Mouse (Mus musculus) liver, embryonic 11.5 days (tissue): ENCODE measurements at regions not wholly inside any gene's neighbourhood (a gene's known extent, or its start where the extent isn't known, plus 50 kb on each side); places are given as distances from the start of the nearest gene placed in this dataset. TPM values are rescaled to one million over a fixed set of nuclear protein-coding genes. Genes with fewer than 3 reads are reported as not detected.

ENCODE experiments used
- ATAC-seq: fragments of 200-750 bp; cut with Nextera tagmentation; replicated peaks from 2 replicates; pipeline ENCODE4 v1.8.0; 2017; ENCODE audit warnings: moderate number of reproducible peaks, mild to moderate bottlenecking, moderate TSS enrichment, moderate library complexity; ENCODE audit not compliant: low FRiP score
- DNase-seq: peaks from one replicate; pipeline ENCODE4 v3.0.0-alpha.2; 2017; ENCODE audit warnings: low spot score
- H3K27ac ChIP-seq: fragments of 300-500 bp; sonication (generic); 2 replicates; pipeline ENCODE4 v1.5.1; 2014; ENCODE audit warnings: mild to moderate bottlenecking, low read depth, low read length, control low read depth
- H3K27me3 ChIP-seq: fragments of 300-500 bp; sonication (generic); replicated peaks from 2 replicates; pipeline ENCODE4 v1.6.1; 2014; ENCODE audit warnings: low read length, mixed read lengths; ENCODE audit not compliant: control insufficient read depth, insufficient read depth
- H3K36me3 ChIP-seq: fragments of 300-500 bp; sonication (generic); 2 replicates; pipeline ENCODE4 v1.6.1; 2014; ENCODE audit warnings: mild to moderate bottlenecking, low read length, moderate library complexity, mixed read lengths; ENCODE audit not compliant: control insufficient read depth, insufficient read depth
- H3K4me1 ChIP-seq: fragments of 300-500 bp; sonication (generic); replicated peaks from 2 replicates; pipeline ENCODE4 v1.6.1; 2014; ENCODE audit warnings: low read length, mixed read lengths; ENCODE audit not compliant: control insufficient read depth, insufficient read depth
- H3K4me2 ChIP-seq: fragments of 300-500 bp; sonication (generic); 2 replicates; pipeline ENCODE4 v1.6.1; 2014; ENCODE audit warnings: mild to moderate bottlenecking, control low read depth, moderate library complexity
- H3K4me3 ChIP-seq: fragments of 300-500 bp; sonication (generic); 2 replicates; pipeline ENCODE4 v1.5.1; 2014; ENCODE audit warnings: low read depth, low read length, control low read depth
- H3K9ac ChIP-seq: fragments of 300-500 bp; sonication (generic); 2 replicates; pipeline ENCODE4 v1.6.1; 2014; ENCODE audit warnings: low read depth, low read length, control low read depth
- H3K9me3 ChIP-seq: fragments of 300-500 bp; sonication (generic); 2 replicates; pipeline ENCODE4 v1.6.1; 2016; ENCODE audit warnings: low read length, inconsistent platforms, mixed read lengths; ENCODE audit not compliant: control insufficient read depth
- WGBS: fragments of 180-500 bp; shearing (Covaris S2); extraction: QIAGEN DNeasy Blood & Tissue Kit; methylation state at CpG from one replicate; pipeline ENCODE4 v1.1.7; 2014; 5-methylcytosine and 5-hydroxymethylcytosine counted together
- microRNA-seq: library from miRNA; unstranded; fragments of <30 nt; microRNA quantifications from one replicate; pipeline ENCODE4, GENCODE M21; 2017; ENCODE audit warnings: borderline number of aligned reads

GRCm38 (mm10) chr13:6471643-6472042 lies 76.3 kb upstream of the Pitrm1 start:
- WGBS: 11% methylated on average over 7 of the region's 7 CpGs
- peak; percentile 62 for ATAC-seq

GRCm38 (mm10) chr13:6473401-6474190 lies 74.4 kb upstream of the Pitrm1 start:
- ATAC-seq: no peak

More at GRCm38 (mm10) chr13:6471643-6472042, 76.3 kb upstream of the Pitrm1 start:
- Histone ChIP-seq H3K9me3 (no peaks in the 10 kb centered on the region), H3K27ac (no peak overlapping the region), H3K36me3 (no peaks in the 10 kb centered on the region), H3K4me2 (no peak overlapping the region), H3K4me3 (no peak overlapping the region), H3K27me3 (no peaks in the 10 kb centered on the region), H3K4me1 (no peaks in the 10 kb centered on the region), H3K9ac (no peak overlapping the region)
- no peak for DNase-seq

GRCm38 (mm10) chr13:6479667-6480066 lies 68.3 kb upstream of the Pitrm1 start:
- 54% methylated on average over 6 of the region's 6 CpGs for WGBS
- H3K4me2 ChIP-seq: no peak overlapping the region
- H3K4me3 ChIP-seq: no peak overlapping the region
- no peak overlapping the region for H3K9ac ChIP-seq
- H3K27me3 ChIP-seq: no peaks in the 10 kb centered on the region
- no peak overlapping the region for H3K27ac ChIP-seq
- no peaks in the 10 kb centered on the region for H3K9me3 ChIP-seq
- no peak for DNase-seq
- no peak for ATAC-seq
- H3K4me1 ChIP-seq: no peaks in the 10 kb centered on the region
- no peaks in the 10 kb centered on the region for H3K36me3 ChIP-seq

More at GRCm38 (mm10) chr13:6473401-6474190, 74.4 kb upstream of the Pitrm1 start:
- WGBS: 79% methylated on average over 12 of the region's 12 CpGs
- no peaks in the 10 kb centered on the region for H3K9me3 ChIP-seq
- H3K27me3 ChIP-seq: no peaks in the 10 kb centered on the region
- H3K27ac ChIP-seq: no peak overlapping the region
- no peak for DNase-seq
- H3K4me3 ChIP-seq: no peak overlapping the region
- no peak overlapping the region for H3K9ac ChIP-seq
- no peak overlapping the region for H3K4me2 ChIP-seq
- no peaks in the 10 kb centered on the region for H3K4me1 ChIP-seq
- H3K36me3 ChIP-seq: no peaks in the 10 kb centered on the region

GRCm38 (mm10) chr13:6484418-6484817 lies 63.5 kb upstream of the Pitrm1 start:
- DNase-seq (no peak), ATAC-seq (no peak)
- H3K4me1 ChIP-seq: no peaks in the 10 kb centered on the region
- H3K9ac ChIP-seq: no peak overlapping the region
- no peaks in the 10 kb centered on the region for H3K27me3 ChIP-seq
- H3K4me3 ChIP-seq: no peak overlapping the region
- no peak overlapping the region for H3K4me2 ChIP-seq
- H3K27ac ChIP-seq: no peak overlapping the region
- H3K36me3 ChIP-seq: no peaks in the 10 kb centered on the region
- no peaks in the 10 kb centered on the region for H3K9me3 ChIP-seq

GRCm38 (mm10) chr13:6487837-6488236 lies 60.1 kb upstream of the Pitrm1 start:
- H3K9me3 ChIP-seq: no peaks in the 10 kb centered on the region
- ATAC-seq: no peak
- no peak overlapping the region for H3K4me2 ChIP-seq
- H3K27ac ChIP-seq: no peak overlapping the region
- DNase-seq: no peak
- WGBS: 69% methylated on average over 3 of the region's 3 CpGs
- no peaks in the 10 kb centered on the region for H3K27me3 ChIP-seq
- no peak overlapping the region for H3K9ac ChIP-seq
- no peak overlapping the region for H3K4me3 ChIP-seq
- no peaks in the 10 kb centered on the region for H3K4me1 ChIP-seq
- no peaks in the 10 kb centered on the region for H3K36me3 ChIP-seq

- H3K4me1 ChIP-seq: no peaks in the 10 kb centered on the region
Measured at GRCm38 (mm10) chr13:6492916-6493619, 54.9 kb upstream of the Pitrm1 start.

More at GRCm38 (mm10) chr13:6492916-6493619, 54.9 kb upstream of the Pitrm1 start:
- no peaks in the 10 kb centered on the region for H3K27me3 ChIP-seq
- no peaks in the 10 kb centered on the region for H3K36me3 ChIP-seq
- H3K4me3 ChIP-seq: no peak overlapping the region
- WGBS: 68% methylated on average over 5 of the region's 5 CpGs
- H3K9me3 ChIP-seq: no peaks in the 10 kb centered on the region
- ATAC-seq: no peak
- no peak overlapping the region for H3K9ac ChIP-seq
- H3K27ac ChIP-seq: no peak overlapping the region
- DNase-seq: no peak
- no peak overlapping the region for H3K4me2 ChIP-seq

Small RNA genes lying in the stretch of these regions (microRNA-seq; reads per million reads assigned to microRNA genes)
- not detected for gene Gm26259
